Mouse (Mus musculus) hindbrain, postnatal 0 days (tissue): ENCODE results near the gene Hrh2. TPM values are rescaled to one million over a fixed set of nuclear protein-coding genes. Genes with fewer than 3 reads are reported as not detected.

Experiments
- ATAC-seq: fragments of 200-750 bp; cut with Nextera tagmentation; 2 replicates; pipeline ENCODE4 v1.8.0; 2017; ENCODE audit warnings: mild to moderate bottlenecking, moderate TSS enrichment, moderate library complexity
- DNase-seq: peaks from one replicate; pipeline ENCODE4 v3.0.0-alpha.2; 2015; ENCODE audit warnings: low spot score
- H3K27ac ChIP-seq: fragments of 300-500 bp; sonication (generic); 2 replicates; pipeline ENCODE4 v1.5.1; 2014; ENCODE audit warnings: mild to moderate bottlenecking
- H3K27me3 ChIP-seq: fragments of 300-500 bp; sonication (generic); 2 replicates; pipeline ENCODE4 v1.6.1; 2014; ENCODE audit warnings: low read length, mixed read lengths; ENCODE audit not compliant: insufficient read depth
- H3K36me3 ChIP-seq: fragments of 300-500 bp; sonication (generic); 2 replicates; pipeline ENCODE4 v1.6.1; 2014; ENCODE audit warnings: low read length, mixed read lengths; ENCODE audit not compliant: insufficient read depth
- H3K4me1 ChIP-seq: fragments of 300-500 bp; sonication (generic); 2 replicates; pipeline ENCODE4 v1.6.1; 2014; ENCODE audit warnings: antibody characterized with exemption, low read length, mixed read lengths; ENCODE audit not compliant: insufficient read depth
- H3K4me2 ChIP-seq: fragments of 300-500 bp; sonication (generic); 2 replicates; pipeline ENCODE4 v1.6.1; 2014; ENCODE audit warnings: low read depth, mild to moderate bottlenecking, low read length, moderate library complexity, mixed read lengths
- H3K4me3 ChIP-seq: fragments of 300-500 bp; sonication (generic); 2 replicates; pipeline ENCODE4 v1.5.1; 2014; ENCODE audit warnings: low read length
- H3K9ac ChIP-seq: fragments of 300-500 bp; sonication (generic); replicated peaks from 2 replicates; pipeline ENCODE4 v1.6.1; 2014; ENCODE audit warnings: mild to moderate bottlenecking, low read length, moderate library complexity, mixed read lengths
- H3K9me3 ChIP-seq: fragments of 300-500 bp; sonication (generic); 2 replicates; pipeline ENCODE4 v1.6.1; 2016; ENCODE audit warnings: low read length, mixed read lengths
- CTCF ChIP-seq: IDR thresholded peaks from 2 replicates; pipeline ENCODE4 v1.5.1; 2016; ENCODE audit warnings: antibody characterized with exemption, control low read depth, low read depth
- WGBS: fragments of 180-500 bp; shearing (Covaris S2); extraction: QIAGEN DNeasy Blood & Tissue Kit; methylation state at CpG from one replicate; pipeline ENCODE4 v1.1.7; 2014; 5-methylcytosine and 5-hydroxymethylcytosine counted together
- polyA plus RNA-seq: library from polyadenylated mRNA; unstranded; fragments of >200 nt; fragmentation: Nextera tagmentation; extraction: Ambion mirVana; gene quantifications from 2 replicates; pipeline ENCODE4 v1.2.1, GENCODE M21; 2015
- total RNA-seq: library from RNA; depleted of rRNA; stranded (reverse); fragments of >200 nt; gene quantifications from 2 replicates; pipeline ENCODE4 v1.2.3, GENCODE M21; 2014

Gene Hrh2
- total and polyA plus RNA-seq, 2 experiments from 2014 or later = 0.98 to 2.9 TPM

DNA sequence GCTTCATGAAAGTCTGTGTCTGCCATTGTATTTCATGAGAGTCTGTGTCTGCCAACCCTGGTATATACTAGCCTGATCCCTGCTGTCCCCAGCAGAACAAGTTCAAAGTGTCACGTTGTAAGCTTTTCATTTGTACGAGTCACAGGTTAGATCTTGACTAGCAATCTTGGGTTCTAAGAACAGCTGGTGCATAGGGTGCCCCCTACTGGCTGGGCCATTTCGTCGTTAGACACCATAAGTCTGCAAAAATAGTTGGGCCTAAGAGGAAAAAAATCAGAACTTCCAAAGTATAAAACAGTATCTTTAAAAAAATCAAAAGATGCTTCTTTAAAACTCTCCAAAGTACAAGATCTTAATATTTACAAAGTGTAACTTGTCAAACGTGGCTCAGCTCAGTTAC lies 50.5 kb downstream of the Hrh2 start:
- Histone ChIP-seq H3K36me3 (no peaks in the 10 kb centered on the region), H3K4me1 (0 out of 2 replicates have a peak, but pooled peaks cover 4% of the 10 kb centered on the region), H3K4me3 (no peak overlapping the region), H3K27ac (no peak overlapping the region), H3K9ac (no peak overlapping the region), H3K4me2 (no peak overlapping the region), H3K27me3 (no peaks in the 10 kb centered on the region), H3K9me3 (no peaks in the 10 kb centered on the region)
- 65% methylated on average over 5 of the region's 5 CpGs for whole genome bisulfite sequencing
- DNase-seq (no peak), ATAC-seq (no peak)
- peak; percentile 28 for TF ChIP-seq CTCF

DNA sequence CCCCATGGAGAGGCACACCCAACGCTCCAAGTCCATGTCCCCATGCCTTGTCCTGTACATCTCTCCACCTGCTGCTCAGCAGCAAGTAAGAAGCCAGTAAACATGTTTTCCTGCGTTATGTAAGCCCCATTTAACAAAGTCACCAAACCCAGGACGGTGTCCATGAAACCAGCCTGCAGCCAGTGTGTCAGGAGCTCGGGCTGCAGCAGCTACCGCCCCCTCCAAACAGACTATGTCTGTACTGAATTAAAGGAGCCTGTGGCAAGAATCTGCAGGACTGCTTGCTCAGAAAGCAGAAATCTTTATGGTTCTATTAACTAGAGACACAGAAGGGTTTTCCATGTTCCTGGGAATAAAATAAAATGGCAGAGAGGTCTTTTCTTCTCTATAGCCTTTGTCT lies 53.3 kb downstream of the Hrh2 start:
- DNase-seq = no peak
- no peak for TF ChIP-seq CTCF
- no peak overlapping the region for H3K27ac ChIP-seq
- H3K27me3 ChIP-seq = no peaks in the 10 kb centered on the region
- H3K9me3 ChIP-seq = no peaks in the 10 kb centered on the region
- H3K9ac ChIP-seq = no peak overlapping the region
- 55% methylated on average over 5 of the region's 5 CpGs for WGBS
- H3K4me3 ChIP-seq = no peak overlapping the region
- H3K4me1 ChIP-seq = peaks cover 8% of the 10 kb centered on the region; the same call in 1 of the 2 replicates
- ATAC-seq = no peak
- H3K36me3 ChIP-seq = no peaks in the 10 kb centered on the region
- H3K4me2 ChIP-seq = no peak overlapping the region

DNA sequence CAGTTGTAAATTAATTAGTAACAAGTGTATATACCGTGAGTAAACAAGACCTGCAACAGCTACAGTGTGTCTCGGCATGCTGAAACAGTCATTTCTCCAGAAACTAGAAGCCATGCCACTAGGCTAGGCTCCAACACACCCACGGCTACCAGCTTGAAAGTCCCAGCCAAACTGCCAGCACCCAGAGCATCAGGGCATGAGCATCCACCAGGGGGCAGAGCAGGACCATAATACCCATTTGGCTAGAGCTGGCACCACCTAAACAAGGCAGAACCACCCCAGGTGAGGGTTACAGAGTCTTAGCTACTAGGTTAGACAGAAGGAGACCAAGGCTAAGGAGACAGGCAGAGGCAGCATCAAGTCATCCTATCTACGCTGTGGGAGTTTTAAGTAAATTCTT lies 55.6 kb downstream of the Hrh2 start:
- H3K4me1 ChIP-seq = peaks cover 13% of the 10 kb centered on the region; the same call in 1 of the 2 replicates
- peak; percentile 97 for TF ChIP-seq CTCF
- H3K4me2 ChIP-seq = no peak overlapping the region
- no peaks in the 10 kb centered on the region for H3K9me3 ChIP-seq
- H3K9ac ChIP-seq = no peak overlapping the region
- DNase-seq = peak; percentile 94
- no peak overlapping the region for H3K27ac ChIP-seq
- WGBS = 19% methylated on average over 4 of the region's 4 CpGs
- no peak overlapping the region for H3K4me3 ChIP-seq
- ATAC-seq = peak; percentile 79
- no peaks in the 10 kb centered on the region for H3K36me3 ChIP-seq
- H3K27me3 ChIP-seq = no peaks in the 10 kb centered on the region

DNA sequence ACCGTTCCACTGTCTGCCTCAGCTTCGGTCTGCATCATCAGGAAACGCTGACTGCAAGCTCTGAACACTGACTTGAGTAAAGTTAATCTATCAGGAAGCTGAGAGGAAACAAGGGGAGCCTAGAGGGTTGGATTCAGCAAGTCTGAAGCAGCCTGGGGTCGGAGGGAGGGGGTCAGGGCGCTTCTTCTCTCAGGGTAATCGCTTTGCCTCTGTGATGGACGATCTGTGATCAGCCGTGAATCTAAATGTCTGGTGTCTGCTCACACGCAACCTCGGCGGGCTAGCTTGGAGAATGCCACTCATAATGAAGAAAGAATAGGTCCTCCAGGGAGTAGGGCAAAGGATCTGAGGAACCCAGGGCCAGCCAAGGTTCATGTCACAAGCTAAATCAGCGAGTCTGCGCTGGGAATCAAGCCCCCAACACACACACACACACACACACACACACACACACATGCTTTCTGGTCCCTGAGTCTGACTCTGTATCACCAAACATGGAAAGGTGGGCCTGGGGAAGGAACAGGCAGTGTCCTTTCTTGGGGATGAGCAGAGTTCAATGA lies 56.6 kb downstream of the Hrh2 start:
- no peak overlapping the region for H3K4me3 ChIP-seq
- no peak overlapping the region for H3K9ac ChIP-seq
- no peak for DNase-seq
- no peak overlapping the region for H3K27ac ChIP-seq
- peaks cover 13% of the 10 kb centered on the region; the same call in 1 of the 2 replicates for H3K4me1 ChIP-seq
- 43% methylated on average over 13 of the region's 13 CpGs for WGBS
- no peak overlapping the region for H3K4me2 ChIP-seq
- no peaks in the 10 kb centered on the region for H3K9me3 ChIP-seq
- no peak for ATAC-seq
- no peak for TF ChIP-seq CTCF
- H3K36me3 ChIP-seq = no peaks in the 10 kb centered on the region
- no peaks in the 10 kb centered on the region for H3K27me3 ChIP-seq

DNA sequence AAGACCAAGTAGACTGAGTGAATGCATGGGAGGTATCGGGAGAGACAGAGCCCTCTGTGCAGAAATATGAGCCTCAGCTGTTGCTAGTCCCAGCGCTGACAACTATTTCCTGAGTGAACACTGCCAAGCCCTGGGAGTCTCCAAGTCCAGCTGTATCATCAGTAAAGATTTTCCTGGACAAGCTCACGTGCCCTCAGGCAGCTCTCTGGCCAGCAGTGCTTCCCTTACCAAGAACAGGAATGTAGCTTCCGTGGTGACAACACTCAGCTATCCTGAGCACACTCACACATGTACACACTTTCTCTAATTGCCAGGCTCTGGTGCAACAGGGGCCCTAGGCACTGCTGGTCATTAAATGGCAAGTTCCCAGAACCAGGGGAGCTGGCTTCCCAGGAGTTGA lies 57.1 kb downstream of the Hrh2 start:
- H3K4me2 ChIP-seq = no peak overlapping the region
- no peaks in the 10 kb centered on the region for H3K9me3 ChIP-seq
- H3K27ac ChIP-seq = no peak overlapping the region; the same call in 1 of the 2 replicates
- peaks cover 13% of the 10 kb centered on the region; the same call in 1 of the 2 replicates for H3K4me1 ChIP-seq
- DNase-seq (peak; percentile 53), ATAC-seq (0 out of 2 replicates have a peak, but pooled peaks have one; percentile 24)
- no peaks in the 10 kb centered on the region for H3K27me3 ChIP-seq
- no peak overlapping the region for H3K9ac ChIP-seq
- WGBS = 27% methylated on average over 4 of the region's 4 CpGs
- no peak for TF ChIP-seq CTCF
- H3K36me3 ChIP-seq = no peaks in the 10 kb centered on the region
- H3K4me3 ChIP-seq = no peak overlapping the region

DNA sequence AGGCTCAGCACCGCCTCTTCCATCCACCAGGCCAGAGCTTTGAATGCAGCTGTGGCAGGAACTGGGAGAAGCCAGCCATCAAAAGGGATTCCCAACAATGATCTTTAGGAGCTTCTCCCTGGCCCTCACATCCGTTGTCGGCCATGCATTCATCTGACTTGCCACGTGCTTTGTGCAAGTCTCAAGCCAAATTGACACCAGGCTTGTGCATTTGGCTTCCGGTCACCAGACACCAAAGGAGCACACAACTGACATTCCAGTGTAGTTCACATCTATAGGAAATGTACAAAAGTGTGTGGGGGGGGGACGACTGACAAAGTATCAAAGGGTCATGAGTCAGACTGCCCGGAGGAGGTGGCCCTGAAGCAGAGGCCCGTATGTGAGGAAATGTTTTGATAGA lies 58.4 kb downstream of the Hrh2 start:
- WGBS = 45% methylated on average over 8 of the region's 8 CpGs
- Histone ChIP-seq H3K4me2 (no peak overlapping the region), H3K36me3 (no peaks in the 10 kb centered on the region), H3K27ac (no peak overlapping the region), H3K4me1 (peaks cover 13% of the 10 kb centered on the region; the same call in 1 of the 2 replicates), H3K9me3 (no peaks in the 10 kb centered on the region), H3K9ac (no peak overlapping the region), H3K4me3 (no peak overlapping the region), H3K27me3 (no peaks in the 10 kb centered on the region)
- TF ChIP-seq CTCF = no peak
- DNase-seq = no peak
- ATAC-seq = no peak

DNA sequence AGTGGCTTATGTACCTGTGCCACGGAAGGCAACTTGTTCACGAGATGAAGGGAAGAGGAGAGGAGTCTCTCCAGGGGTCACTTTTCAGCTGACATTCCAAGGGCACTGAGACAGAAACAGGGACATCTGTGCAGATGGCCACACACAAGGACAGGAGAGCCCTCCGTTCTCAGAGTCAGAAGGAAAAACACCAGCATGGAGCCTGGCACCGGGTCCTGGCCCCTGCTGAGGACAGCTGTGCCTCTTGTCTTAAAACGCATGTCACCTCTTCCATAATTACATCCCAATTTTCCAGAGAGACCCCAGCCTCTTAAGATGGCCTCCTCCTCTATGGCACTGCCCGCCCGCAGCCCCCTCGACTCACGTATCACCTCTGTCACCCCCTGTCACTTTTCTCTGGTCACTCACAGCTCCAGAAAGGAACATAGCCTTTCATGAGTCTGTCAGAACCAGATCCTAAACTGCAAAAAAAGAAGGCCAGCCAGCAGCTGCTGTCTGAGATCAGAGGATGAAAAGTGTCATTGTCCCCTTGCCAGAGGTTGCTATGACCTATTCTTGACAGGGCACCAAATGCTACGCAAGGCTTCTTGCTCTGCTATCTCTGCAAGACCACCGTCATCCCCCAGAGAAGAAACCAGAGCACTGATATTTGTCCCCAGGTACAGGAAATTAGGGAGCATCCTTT lies 59.8 kb downstream of the Hrh2 start:
- WGBS = 50% methylated on average over 11 of the region's 11 CpGs
- DNase-seq (peak; percentile 58), ATAC-seq (0 out of 2 replicates have a peak, but pooled peaks have one; percentile 24)
- no peaks in the 10 kb centered on the region for H3K27me3 ChIP-seq
- no peak overlapping the region for H3K9ac ChIP-seq
- H3K27ac ChIP-seq = no peak overlapping the region
- no peak overlapping the region for H3K4me2 ChIP-seq
- no peak overlapping the region for H3K4me3 ChIP-seq
- H3K4me1 ChIP-seq = peaks cover 13% of the 10 kb centered on the region; the same call in 1 of the 2 replicates
- no peaks in the 10 kb centered on the region for H3K9me3 ChIP-seq
- no peaks in the 10 kb centered on the region for H3K36me3 ChIP-seq
- TF ChIP-seq CTCF = no peak
